Mouse (Mus musculus): ENCODE data around the gene Gm10663. TPM values are rescaled to one million over a fixed set of nuclear protein-coding genes. Genes with fewer than 3 reads are reported as not detected.

Gene Gm10663
- polyA plus RNA-seq (2015; fragmentation: Nextera tagmentation; extraction: Ambion mirVana) = not detected in 2 replicates

DNA sequence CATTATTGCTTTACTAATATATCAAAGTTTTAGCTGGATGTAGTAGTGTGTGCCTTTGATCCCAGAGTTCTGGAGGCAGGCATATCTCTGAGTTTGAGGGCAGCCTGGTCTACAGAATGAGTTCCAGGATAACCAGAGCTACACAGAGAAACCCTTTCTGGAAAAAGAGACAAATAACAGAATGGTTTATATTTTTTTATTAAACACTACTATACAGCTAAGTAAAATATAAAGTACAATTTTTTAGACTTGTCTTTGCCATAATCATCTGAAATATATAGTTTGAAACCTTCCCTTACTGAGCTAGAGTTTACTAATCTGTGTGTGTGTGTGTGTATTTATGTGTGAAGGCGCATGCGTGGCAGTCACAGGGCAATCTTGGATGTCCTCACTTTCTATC lies at the start of gene Gm10663:
TSS of gene Gm10663 (plus strand) at position 301 of the 400 bp plus-strand sequence.
- H3K9ac ChIP-seq = no peak within 1 kb of the TSS
- WGBS = 84% methylated on average over 2 of the region's 2 CpGs
- no peaks in the 10 kb centered on the region for H3K9me3 ChIP-seq
- no peaks in the 10 kb centered on the region for H3K4me1 ChIP-seq
- no peaks in the 10 kb centered on the region for H3K36me3 ChIP-seq
- H3K4me2 ChIP-seq = no peak within 1 kb of the TSS
- no peaks in the 10 kb centered on the region for H3K27me3 ChIP-seq
- no peak within 1 kb of the TSS for H3K4me3 ChIP-seq
- no peak within 1 kb of the TSS for H3K27ac ChIP-seq
- no peak for ATAC-seq (ENCODE audit: borderline replicate concordance, extremely low read depth, low FRiP score, low TSS enrichment)

- H3K4me1 ChIP-seq = no peaks in the 10 kb centered on the region
- H3K27me3 ChIP-seq = no peaks in the 10 kb centered on the region
- H3K9me3 ChIP-seq = no peaks in the 10 kb centered on the region
- no peak overlapping the region for H3K27ac ChIP-seq
- WGBS = 72% methylated on average over 12 of the region's 12 CpGs
- no peak overlapping the region for H3K9ac ChIP-seq
- H3K4me3 ChIP-seq = no peak overlapping the region
- H3K36me3 ChIP-seq = no peaks in the 10 kb centered on the region
- no peak for ATAC-seq (ENCODE audit: borderline replicate concordance, extremely low read depth, low FRiP score, low TSS enrichment)
- H3K4me2 ChIP-seq = no peak overlapping the region
Measured at GRCm38 (mm10) chr8:65028959-65029686, 45.7 kb upstream of the Gm10663 start.

DNA sequence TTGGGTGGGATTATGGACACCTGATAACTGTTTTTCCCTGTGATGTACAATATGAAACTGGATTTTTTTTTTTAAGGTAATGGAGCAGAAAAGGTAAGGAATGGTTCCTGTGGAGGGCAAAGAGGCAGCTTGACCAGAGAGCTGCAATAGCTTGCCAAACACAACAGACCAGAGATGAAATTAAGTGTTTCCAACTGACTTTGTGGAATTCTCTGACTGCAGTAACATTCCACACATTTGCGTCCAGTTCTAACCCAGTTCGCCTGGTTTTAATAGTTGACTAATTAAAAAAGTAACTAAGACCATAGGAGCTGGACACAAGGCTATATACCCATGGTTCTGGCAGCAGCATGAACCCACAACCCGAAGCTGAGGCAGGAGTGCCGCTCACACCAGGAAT lies 45.1 kb upstream of the Gm10663 start:
- 76% methylated on average over 4 of the region's 4 CpGs for WGBS
- Histone ChIP-seq H3K4me2 (no peak overlapping the region), H3K36me3 (no peaks in the 10 kb centered on the region), H3K4me3 (no peak overlapping the region), H3K4me1 (no peaks in the 10 kb centered on the region), H3K9ac (no peak overlapping the region), H3K27me3 (no peaks in the 10 kb centered on the region), H3K9me3 (no peaks in the 10 kb centered on the region), H3K27ac (no peak overlapping the region)
- no peak for ATAC-seq (ENCODE audit: borderline replicate concordance, extremely low read depth, low FRiP score, low TSS enrichment)

GRCm38 (mm10) chr8:65030735-65031485 lies 43.9 kb upstream of the Gm10663 start:
- Histone ChIP-seq H3K9me3 (no peaks in the 10 kb centered on the region), H3K4me2 (no peak overlapping the region), H3K27me3 (no peaks in the 10 kb centered on the region), H3K4me3 (no peak overlapping the region), H3K36me3 (no peaks in the 10 kb centered on the region), H3K9ac (no peak overlapping the region), H3K27ac (no peak overlapping the region), H3K4me1 (0 out of 2 replicates have a peak, but pooled peaks cover 6% of the 10 kb centered on the region)
- no peak for ATAC-seq (ENCODE audit: borderline replicate concordance, extremely low read depth, low FRiP score, low TSS enrichment)
- 66% methylated on average over 4 of the region's 4 CpGs for WGBS

DNA sequence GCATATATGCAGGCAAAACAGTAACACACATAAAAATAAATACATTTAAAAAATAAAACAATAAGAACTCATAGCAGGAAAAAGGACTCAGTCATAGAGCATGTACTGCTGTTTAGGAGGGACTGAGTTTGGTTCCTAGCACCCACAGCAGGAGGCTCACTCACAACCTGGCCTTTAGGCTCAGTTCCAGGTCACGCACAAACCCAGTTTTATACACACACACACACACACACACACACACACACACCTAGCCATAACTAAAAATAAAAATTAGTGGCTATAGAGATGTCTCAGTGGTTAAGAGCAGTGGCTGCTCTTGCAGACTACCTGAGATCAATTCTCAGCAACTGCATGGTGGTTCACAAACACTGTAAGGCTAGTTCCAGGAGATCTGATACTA lies 42.7 kb upstream of the Gm10663 start:
- WGBS = 96% methylated on average over 1 of the region's 1 CpGs

GRCm38 (mm10) chr8:65033056-65033455 lies 41.8 kb upstream of the Gm10663 start:
- H3K36me3 ChIP-seq = no peaks in the 10 kb centered on the region
- no peak overlapping the region for H3K4me3 ChIP-seq
- H3K9me3 ChIP-seq = no peaks in the 10 kb centered on the region
- H3K4me1 ChIP-seq = peaks cover 9% of the 10 kb centered on the region; the same call in 1 of the 2 replicates
- no peak overlapping the region for H3K9ac ChIP-seq
- 68% methylated on average over 13 of the region's 13 CpGs for WGBS
- H3K4me2 ChIP-seq = no peak overlapping the region
- no peaks in the 10 kb centered on the region for H3K27me3 ChIP-seq
- ATAC-seq (ENCODE audit: borderline replicate concordance, extremely low read depth, low FRiP score, low TSS enrichment) = no peak
- no peak overlapping the region for H3K27ac ChIP-seq

More for the DNA sequence above, 42.7 kb upstream of the Gm10663 start:
- no peak overlapping the region for H3K27ac ChIP-seq
- no peak for ATAC-seq (ENCODE audit: borderline replicate concordance, extremely low read depth, low FRiP score, low TSS enrichment)
- no peaks in the 10 kb centered on the region for H3K9me3 ChIP-seq
- 0 out of 2 replicates have a peak, but pooled peaks cover 6% of the 10 kb centered on the region for H3K4me1 ChIP-seq
- no peak overlapping the region for H3K9ac ChIP-seq
- no peaks in the 10 kb centered on the region for H3K27me3 ChIP-seq
- H3K4me2 ChIP-seq = no peak overlapping the region
- H3K4me3 ChIP-seq = no peak overlapping the region
- no peaks in the 10 kb centered on the region for H3K36me3 ChIP-seq

GRCm38 (mm10) chr8:65034136-65034535 lies 40.7 kb upstream of the Gm10663 start:
- H3K4me1 ChIP-seq = peaks cover 9% of the 10 kb centered on the region; the same call in 1 of the 2 replicates
- no peak for ATAC-seq (ENCODE audit: borderline replicate concordance, extremely low read depth, low FRiP score, low TSS enrichment)
- no peak overlapping the region for H3K4me2 ChIP-seq
- H3K27ac ChIP-seq = no peak overlapping the region
- WGBS = 60% methylated on average over 2 of the region's 2 CpGs
- H3K36me3 ChIP-seq = no peaks in the 10 kb centered on the region
- no peaks in the 10 kb centered on the region for H3K9me3 ChIP-seq
- no peak overlapping the region for H3K9ac ChIP-seq
- H3K27me3 ChIP-seq = no peaks in the 10 kb centered on the region
- no peak overlapping the region for H3K4me3 ChIP-seq

DNA sequence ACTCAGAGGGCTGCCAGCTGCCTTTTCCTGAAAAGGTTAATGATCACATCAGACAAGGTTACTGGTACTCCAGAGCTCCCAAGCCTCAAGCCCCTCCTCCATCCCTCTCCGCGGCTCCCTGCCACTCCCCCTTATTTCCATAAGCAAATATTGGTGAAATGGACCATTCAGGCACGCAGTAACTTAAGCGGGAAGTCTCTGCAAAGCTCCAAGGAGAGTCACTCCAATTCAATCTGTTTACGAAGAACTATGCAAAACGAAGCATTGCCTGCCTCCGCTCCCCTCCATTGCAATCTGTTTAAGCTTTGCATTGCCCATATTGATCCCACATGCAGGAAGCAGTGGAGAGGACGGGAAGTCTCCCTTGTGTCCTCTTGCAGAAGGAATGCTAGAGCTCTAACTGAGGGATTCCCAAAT lies 37.7 kb upstream of the Gm10663 start, which contains the start of gene Apela:
TSS of gene Apela (minus strand) at position 220 of the 417 bp plus-strand sequence.
- Histone ChIP-seq H3K4me3 (peak within 1 kb of the TSS; percentile 32), H3K36me3 (no peaks in the 10 kb centered on the region), H3K27ac (no peak within 1 kb of the TSS), H3K4me1 (peaks cover 9% of the 10 kb centered on the region; the same call in 1 of the 2 replicates), H3K9me3 (no peaks in the 10 kb centered on the region), H3K4me2 (peak within 1 kb of the TSS; percentile 63), H3K27me3 (no peaks in the 10 kb centered on the region), H3K9ac (peak within 1 kb of the TSS; percentile 27; the same call in 1 of the 2 replicates)
- WGBS = under 1% methylated on average over 8 of the region's 8 CpGs
- peak; percentile 83; the same call in 1 of the 2 replicates for ATAC-seq (ENCODE audit: borderline replicate concordance, extremely low read depth, low FRiP score, low TSS enrichment)

GRCm38 (mm10) chr8:65046565-65046964 lies 28.3 kb upstream of the Gm10663 start:
- Histone ChIP-seq H3K4me1 (0 out of 2 replicates have a peak, but pooled peaks cover 6% of the 10 kb centered on the region), H3K27ac (no peak overlapping the region), H3K4me2 (peak overlapping the region; percentile 29; the same call in 1 of the 2 replicates), H3K36me3 (no peaks in the 10 kb centered on the region), H3K9me3 (no peaks in the 10 kb centered on the region), H3K4me3 (no peak overlapping the region), H3K27me3 (no peaks in the 10 kb centered on the region), H3K9ac (no peak overlapping the region)
- peak; percentile 55; the same call in 1 of the 2 replicates for ATAC-seq (ENCODE audit: borderline replicate concordance, extremely low read depth, low FRiP score, low TSS enrichment)
- 39% methylated on average over 5 of the region's 5 CpGs for WGBS

GRCm38 (mm10) chr8:65047193-65047592 lies 27.6 kb upstream of the Gm10663 start:
- Histone ChIP-seq H3K4me1 (0 out of 2 replicates have a peak, but pooled peaks cover 6% of the 10 kb centered on the region), H3K4me2 (no peak overlapping the region), H3K9me3 (no peaks in the 10 kb centered on the region), H3K27ac (no peak overlapping the region), H3K9ac (no peak overlapping the region), H3K36me3 (no peaks in the 10 kb centered on the region), H3K4me3 (no peak overlapping the region), H3K27me3 (no peaks in the 10 kb centered on the region)
- ATAC-seq (ENCODE audit: borderline replicate concordance, extremely low read depth, low FRiP score, low TSS enrichment) = no peak
- 92% methylated on average over 4 of the region's 4 CpGs for WGBS

- H3K4me2 ChIP-seq = no peak overlapping the region
- ATAC-seq (ENCODE audit: borderline replicate concordance, extremely low read depth, low FRiP score, low TSS enrichment) = no peak
- H3K9me3 ChIP-seq = no peaks in the 10 kb centered on the region
- WGBS = 75% methylated on average over 4 of the region's 4 CpGs
- H3K36me3 ChIP-seq = no peaks in the 10 kb centered on the region
- H3K27ac ChIP-seq = no peak overlapping the region
- no peak overlapping the region for H3K9ac ChIP-seq
- no peaks in the 10 kb centered on the region for H3K27me3 ChIP-seq
- H3K4me3 ChIP-seq = no peak overlapping the region
- H3K4me1 ChIP-seq = 0 out of 2 replicates have a peak, but pooled peaks cover 6% of the 10 kb centered on the region
Measured at GRCm38 (mm10) chr8:65047801-65048200, 27.0 kb upstream of the Gm10663 start.

DNA sequence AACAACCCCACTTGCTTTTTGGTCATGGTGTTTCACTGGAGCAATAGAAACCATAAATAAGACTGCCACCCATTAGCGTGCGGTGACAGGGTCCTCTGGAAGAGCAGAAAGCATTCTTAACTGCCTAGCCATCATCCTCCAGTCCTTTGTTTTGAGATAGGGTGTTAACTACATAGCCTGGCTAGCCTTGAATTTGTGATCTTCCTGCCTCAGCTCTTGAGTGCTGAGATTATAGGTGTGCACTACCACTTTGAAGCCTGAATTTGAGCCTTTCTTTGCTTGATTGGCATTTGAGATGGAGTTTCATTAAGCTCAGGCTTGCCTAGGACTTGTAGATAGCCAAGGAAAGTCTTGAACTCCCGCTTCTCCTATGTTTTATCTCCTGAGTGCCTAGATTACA lies 21.3 kb upstream of the Gm10663 start:
- Histone ChIP-seq H3K4me2 (no peak overlapping the region), H3K27ac (no peak overlapping the region), H3K4me3 (no peak overlapping the region), H3K27me3 (no peaks in the 10 kb centered on the region), H3K4me1 (no peaks in the 10 kb centered on the region), H3K36me3 (no peaks in the 10 kb centered on the region), H3K9me3 (no peaks in the 10 kb centered on the region), H3K9ac (no peak overlapping the region)
- ATAC-seq (ENCODE audit: borderline replicate concordance, extremely low read depth, low FRiP score, low TSS enrichment) = no peak
- WGBS = 89% methylated on average over 3 of the region's 3 CpGs

Measured in lung, embryonic 15.5 days (tissue).